Mouse (Mus musculus): ENCODE data around the gene Slc19a3.

- TF ChIP-seq UBTF (IDR thresholded peaks at IDR 0.05; ENCODE audit: low read depth, low read length), result no peak
- no peak for TF ChIP-seq USF2 (conservative IDR thresholded peaks at IDR 0.05; ENCODE audit: low read depth, low read length)
- no peak for TF ChIP-seq HCFC1 (IDR thresholded peaks at IDR 0.05; ENCODE audit: low read depth, low read length)
Measured at GRCm38 (mm10) chr1:83075526-83076189, 37.4 kb upstream of the Slc19a3 start.
